Mouse (Mus musculus) CH12F3 (cell line): ENCODE measurements around the gene Klhl40.

Experiments
- in situ Hi-C: fragments of 300-500 bp; cut with MboI; formaldehyde crosslinking; loops from 2 replicates; pipeline ENCODE4 v1.14.3; 2020; ENCODE audit warnings: low sequenced_read_pairs

Klhl40 gene

DNA sequence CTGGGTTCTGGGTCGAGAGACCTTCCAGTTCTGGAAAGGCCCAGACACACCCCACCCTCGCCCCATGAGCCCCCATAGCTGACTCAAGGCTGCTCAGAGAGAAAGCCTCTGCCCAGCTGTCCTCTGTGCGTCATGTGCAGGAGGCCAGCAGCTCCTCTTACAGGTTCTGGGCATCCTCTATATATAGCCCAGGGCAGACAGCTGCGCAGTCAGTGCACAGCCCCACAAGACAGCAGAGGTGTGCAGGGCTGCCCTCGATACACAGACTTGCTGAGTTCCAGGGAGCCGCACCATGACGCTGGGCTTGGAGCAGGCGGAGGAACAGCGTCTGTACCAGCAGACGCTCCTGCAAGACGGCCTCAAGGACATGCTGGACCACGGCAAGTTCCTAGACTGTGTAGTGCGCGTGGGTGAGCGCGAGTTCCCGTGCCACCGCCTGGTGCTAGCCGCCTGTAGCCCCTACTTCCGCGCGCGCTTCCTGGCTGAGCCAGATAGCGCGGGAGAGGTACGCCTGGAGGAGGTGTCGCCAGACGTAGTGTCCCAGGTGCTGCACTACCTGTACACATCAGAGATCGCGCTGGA lies at the start of gene Klhl40:
Gene Klhl40 (plus strand): TSS at position 124 of the 582 bp plus-strand sequence.
- in situ Hi-C loops: no loop called here

DNA sequence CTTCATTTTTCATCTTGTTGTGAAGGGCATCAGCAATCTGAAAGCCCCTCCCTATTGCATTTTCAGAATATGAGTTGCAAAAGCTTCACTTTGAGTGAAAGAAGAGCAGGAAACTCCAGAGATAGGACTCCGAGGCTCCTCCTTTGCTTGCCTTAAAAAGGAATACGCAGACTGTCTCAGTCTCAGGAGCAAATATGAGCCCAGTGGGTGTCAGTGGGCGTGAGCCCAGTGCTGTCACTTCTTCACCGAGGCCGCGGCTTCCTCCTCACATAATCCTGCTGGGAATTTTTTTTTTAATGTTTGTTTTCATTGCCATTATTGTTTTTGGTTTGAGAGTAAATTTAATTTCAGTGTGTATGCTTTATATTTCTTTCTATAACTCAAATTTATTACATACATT lies 36.9 kb upstream of the Klhl40 start:
- in situ Hi-C loops: no loop called here

DNA sequence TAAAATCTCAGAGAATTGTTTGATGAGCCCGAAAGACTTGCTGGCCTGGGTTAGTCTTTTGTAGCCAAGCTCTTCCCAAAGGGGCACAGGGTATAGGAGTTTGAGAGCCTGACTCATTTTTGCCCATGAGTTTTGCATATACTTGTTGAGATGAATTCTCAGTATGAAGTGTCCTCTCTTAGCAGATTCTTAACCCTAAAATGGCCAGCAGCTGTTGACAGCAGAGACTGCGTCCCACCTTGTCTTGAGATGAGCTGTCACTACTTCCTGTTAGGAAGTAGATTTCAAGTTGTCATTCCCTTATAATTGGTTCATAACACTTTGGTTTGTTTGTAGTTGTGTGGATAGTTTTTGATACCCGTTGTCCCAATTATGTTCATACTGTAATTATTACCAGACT lies 36.2 kb upstream of the Klhl40 start:
- in situ Hi-C loops: no loop called here

DNA sequence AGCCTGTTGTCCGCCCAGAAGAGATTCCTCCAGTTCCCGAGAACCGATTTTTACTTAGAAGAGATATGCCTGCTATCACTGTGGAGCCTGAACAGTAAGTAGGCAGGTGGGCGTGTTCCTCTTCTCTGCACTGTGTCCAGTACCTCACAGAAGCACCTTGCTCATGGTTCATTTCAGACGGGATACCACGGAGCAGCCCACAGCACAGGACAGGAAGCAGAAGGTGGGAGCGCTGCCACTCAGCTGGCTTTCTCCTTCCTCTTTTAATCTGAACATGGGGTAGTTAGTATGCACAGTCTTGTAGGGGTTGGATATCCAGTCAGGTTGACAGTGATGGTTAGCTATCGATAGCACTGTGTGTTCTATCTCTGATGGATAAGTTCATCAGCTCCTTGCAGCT lies 33.4 kb upstream of the Klhl40 start:
- in situ Hi-C loops: no loop called here

DNA sequence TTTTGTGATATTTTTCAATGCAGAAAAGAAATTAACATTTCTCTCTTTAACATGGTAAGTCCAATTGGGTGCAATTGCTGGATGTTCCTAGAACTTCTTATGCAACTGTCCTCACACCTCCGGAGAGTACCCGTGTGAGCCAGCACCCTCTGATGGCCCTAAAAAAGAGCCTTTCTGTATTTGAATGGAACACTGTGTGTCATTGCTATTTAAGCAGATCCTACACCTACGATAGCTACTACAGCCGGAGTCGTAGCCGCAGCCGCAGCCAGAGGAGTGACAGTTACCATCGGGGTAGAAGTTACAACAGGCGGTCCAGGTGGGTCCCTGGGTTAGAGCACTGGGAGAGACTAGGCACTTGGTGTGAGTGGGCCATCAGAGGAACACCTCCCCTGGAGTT lies 24.6 kb upstream of the Klhl40 start:
- in situ Hi-C loops: no loop called here

DNA sequence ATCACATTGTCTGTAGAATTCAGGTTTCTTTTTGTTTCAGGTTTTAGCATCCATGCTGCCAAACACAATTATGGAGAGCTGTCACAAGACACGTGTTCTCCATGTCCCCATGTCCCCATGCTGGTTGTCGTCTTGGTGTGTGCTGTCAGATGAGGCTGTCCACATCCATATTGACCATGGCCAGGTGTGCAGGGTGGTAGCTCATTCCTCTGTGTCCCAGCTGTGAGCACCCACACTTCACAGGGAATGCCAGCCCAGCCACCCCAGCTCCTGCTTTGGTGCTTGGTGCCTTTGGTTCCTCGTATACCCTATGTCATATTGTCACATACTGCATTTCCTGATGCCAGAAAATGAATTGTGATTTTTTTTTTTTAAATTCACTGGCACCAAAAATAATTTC lies 22.8 kb upstream of the Klhl40 start:
- in situ Hi-C loops: no loop called here

DNA sequence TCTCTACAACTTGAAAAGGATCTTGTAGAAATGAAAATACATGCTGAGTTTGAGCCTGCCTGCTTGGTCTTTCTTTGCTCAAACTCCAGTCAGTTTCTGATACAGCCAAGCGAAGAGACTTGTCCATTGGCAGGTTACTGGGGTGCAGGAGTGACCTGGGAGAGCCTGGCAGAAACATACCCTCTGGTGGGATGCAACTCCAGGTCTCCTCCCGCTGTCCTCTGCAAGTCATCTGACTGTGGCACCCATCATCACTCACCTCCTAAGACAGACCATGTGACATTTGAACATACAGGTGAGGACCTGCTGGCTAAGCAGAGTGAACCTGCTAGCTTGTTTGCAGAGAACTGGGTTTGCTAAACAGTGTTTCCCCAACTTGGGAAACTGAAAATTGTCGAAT lies 20.6 kb upstream of the Klhl40 start:
- in situ Hi-C loops: no loop called here

DNA sequence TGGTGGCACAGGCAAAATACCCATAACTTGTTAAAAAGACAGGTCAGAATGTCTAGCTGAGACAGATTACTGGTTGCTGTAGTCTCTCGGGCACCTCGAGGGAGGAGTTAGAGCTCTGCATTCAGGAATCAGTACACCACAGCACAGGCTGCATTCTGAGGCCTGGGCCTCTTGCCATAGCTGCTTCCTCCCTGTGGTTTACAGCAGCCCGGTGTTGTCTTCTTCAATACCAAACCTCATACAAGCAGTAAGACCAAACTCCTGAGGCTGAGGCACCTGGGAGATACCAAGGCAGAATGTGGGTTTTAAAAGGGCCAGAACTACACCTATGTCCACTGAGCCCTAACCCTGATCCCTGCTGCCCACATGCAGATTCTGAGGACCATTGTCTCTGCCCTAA lies 20.0 kb upstream of the Klhl40 start:
- in situ Hi-C loops: no loop called here

DNA sequence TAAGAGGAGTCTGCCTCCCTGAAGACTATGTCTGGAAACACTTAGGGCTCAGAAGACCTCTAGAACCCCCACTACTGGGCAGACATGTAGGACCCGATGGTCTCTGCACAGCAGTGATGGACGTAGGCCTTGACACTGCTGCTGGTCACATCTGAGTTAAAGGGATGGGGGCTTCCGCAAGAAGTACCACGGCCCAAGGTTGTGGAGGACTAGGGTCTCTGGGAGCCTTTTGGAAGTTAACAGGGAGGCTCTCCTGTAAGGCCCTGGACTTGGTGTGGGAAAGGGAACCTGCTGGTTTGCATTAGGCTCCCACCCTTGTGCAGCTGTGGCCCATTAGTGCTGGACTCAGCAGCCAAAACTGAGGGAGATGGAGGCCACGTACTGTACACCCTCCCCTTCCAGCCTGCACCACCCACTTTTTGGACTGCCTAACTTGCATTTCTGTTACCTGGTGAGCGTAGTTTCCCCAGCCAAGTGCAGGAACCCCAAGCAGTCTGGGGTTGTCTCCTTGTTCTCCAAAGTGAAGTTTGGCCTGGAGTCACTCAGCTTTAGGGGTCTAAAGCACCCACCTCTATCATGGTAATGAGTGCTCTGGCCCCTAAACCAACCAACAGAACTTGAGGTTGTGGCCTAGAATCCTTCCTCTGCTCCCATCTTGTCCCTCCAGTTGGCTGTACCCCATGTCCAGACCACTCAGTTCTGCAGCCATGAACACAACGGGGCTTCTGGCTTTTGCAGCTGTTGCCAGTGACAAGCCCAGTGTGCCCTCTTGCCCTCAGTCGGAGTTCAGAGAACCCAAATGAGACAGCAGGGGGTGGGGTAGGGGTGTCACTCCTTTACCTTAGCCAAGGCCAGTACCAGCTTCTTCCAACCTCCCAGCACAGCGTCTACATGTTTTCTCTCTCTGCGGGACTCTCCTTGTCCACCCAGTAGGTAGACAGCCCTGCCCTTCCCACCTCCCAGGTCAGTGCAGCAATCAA lies 19.3 kb upstream of the Klhl40 start:
- in situ Hi-C loops: no loop called here

DNA sequence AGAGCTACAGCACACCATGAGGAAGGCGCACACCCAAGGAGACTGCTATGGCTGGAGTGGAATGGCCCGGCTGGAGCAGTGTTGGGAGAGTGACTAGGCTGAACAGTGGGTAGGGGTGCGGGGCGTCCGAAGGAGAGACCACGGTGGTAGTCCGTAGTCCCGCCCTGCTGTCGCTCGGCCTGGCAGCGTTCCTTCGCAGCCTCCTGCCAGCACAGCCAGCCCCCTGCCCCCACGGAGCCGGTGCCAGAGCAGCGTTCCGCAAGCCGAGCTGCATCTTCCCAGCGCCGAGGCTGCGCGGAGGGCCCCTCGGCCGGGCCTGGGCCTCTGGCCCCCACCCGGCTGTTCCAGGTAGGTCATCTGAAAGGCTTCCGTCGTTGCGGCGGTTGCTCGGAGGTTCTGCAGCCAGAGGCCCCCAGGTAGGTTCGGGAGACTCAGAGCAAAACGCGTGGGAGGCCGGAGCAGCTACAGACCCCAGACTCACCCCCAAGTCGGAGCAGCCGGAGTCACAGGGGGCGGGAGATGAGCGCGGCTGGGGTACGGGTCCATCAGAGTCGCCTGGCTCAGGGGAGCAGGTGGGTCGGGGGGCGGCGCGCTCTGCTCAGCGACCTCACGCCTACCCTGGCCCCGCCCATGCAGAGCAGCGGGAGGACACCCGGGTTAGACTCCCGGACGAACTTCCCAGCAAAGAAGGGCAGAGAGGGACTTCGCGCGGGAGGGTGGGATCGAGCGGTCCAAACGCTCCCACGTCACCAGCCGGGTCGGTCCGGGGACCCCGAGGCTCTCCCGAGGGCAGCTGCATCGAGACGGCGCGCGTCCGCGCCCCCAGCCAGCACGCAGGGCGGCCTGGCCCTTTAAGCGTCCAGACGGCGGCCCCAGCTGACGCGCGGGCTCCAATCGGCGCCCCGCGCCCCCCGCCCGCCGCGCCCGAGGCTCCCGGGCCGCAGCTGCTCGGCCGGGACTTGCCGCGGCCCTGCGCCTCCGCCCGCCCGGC lies 18.0 kb upstream of the Klhl40 start, which contains the start of gene Zfp651:
Gene Zfp651 (plus strand): TSS at position 240 of the 991 bp plus-strand sequence.
- in situ Hi-C loops: no loop called here

DNA sequence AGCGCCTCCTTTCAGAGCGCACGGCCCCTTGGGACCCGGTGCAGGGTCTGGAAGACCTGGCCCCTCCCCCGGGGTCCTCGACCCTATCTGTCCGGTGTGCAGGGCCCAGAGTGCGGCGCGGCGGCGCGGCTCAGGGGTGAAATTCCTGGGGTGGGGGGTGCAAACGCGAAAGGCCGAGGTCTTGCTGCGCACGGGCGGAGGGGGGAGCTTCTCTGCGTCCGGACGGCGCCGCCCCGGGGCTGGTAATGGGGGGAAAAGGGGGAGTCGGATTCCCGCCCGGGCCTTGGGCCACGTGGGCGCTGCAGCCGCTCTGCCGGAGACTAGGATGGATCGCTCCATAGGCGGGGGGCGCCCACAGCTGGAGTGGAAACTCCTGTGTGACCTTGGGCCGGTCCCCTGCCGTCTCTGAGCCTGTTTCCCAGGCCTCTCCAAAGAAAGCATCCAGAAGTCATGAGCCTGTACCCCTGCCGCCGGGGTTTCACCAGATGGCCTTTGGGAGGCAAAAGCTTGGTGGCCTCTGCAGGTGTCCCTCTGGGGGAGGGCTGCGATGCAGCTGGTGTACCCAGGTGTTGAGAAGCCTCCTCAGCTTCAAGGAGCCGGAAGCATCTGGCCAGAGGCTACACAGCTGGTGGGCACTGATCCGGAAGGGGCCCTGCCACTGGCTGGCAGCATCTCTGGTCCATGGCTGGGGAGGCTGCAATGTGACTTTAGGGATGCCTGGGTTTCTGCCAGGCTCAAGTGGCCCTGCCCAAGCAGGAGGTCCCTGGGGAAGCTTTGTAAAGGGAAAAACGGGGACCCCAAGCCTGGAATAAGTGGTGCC lies 16.9 kb upstream of the Klhl40 start:
- in situ Hi-C loops: no loop called here

DNA sequence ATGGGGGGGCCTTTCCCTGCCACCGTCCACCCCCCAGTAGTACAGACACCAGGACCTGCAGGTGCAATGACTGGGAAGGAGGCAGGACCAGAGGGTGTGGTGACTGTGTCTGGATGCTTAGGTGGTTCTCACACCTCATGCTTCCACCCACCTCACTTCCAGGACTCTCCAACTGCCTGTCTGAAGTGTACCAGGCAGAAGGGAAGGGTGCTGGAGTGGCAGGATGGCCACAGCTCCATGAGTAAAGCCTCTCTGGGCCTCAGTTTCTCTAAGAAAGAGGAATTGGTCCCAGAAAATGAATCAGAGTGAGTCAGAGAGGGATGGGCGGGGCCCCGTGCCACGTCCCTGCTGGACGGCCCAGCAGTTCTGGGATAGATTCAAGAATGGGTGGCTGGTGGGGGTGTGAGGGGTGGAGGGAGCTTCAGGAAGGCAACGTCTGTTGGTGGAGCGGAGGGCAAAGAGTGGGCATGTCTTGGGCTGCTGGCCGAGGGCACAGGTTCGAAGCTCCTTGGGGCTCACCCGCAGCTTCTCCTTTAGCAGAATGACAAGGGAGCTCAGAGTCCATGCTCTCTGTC lies 16.2 kb upstream of the Klhl40 start:
- in situ Hi-C loops: no loop called here

DNA sequence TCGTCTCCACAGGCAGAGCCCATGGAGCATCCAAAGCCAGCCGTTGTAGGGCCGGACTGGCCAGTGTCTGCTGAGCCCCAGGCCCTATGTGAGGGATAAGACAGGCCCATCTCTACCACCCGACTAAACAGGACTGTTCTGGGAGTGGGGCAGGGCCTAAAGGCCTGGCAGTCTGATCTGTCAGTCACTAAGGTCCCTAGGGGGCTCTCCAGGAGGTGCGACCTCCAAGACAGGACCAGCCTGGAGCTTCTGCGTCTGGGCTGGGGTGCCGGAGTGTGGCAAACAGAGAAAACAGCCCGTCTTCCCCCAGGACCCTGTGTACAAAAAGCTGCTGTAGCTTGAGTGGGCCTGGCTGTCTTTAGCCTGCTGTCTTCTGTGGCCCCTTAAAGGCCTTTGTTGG lies 15.6 kb upstream of the Klhl40 start:
- in situ Hi-C loops: no loop called here

DNA sequence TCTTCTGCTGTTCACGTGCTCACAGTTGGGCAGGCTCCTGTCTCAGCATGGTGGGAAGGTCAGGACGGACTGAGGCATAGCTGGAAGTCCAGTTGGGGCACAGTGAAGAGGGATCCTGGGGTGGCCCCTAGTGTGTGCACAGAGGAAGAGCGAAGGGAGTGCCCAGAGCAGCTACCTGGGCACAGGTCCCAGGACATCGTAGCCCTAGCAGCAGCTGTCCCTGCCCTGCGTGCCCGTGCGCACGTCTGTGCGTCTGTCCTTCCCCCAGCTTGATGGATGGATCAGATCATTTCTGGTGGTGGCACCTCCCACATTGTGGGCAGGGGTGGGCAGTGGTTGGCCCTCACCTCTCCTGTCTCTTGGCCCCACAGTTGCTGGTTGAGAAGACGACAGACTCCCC lies 15.2 kb upstream of the Klhl40 start:
- in situ Hi-C loops: no loop called here

DNA sequence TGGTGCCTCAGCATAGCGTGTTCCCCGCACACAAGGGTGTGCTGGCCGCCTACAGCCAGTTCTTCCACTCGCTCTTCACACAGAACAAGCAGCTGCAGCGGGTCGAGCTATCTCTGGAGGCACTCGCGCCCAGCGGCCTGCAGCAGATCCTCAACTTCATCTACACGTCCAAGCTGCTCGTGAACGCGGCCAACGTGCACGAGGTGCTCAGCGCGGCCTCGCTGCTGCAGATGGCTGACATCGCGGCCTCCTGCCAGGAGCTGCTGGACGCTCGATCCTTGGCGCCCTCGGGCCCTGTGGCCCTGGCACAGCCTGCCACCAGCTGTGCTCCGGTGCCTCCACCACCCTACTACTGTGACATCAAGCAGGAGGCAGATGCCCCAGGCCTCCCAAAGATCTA lies 14.6 kb upstream of the Klhl40 start:
- in situ Hi-C loops: no loop called here

DNA sequence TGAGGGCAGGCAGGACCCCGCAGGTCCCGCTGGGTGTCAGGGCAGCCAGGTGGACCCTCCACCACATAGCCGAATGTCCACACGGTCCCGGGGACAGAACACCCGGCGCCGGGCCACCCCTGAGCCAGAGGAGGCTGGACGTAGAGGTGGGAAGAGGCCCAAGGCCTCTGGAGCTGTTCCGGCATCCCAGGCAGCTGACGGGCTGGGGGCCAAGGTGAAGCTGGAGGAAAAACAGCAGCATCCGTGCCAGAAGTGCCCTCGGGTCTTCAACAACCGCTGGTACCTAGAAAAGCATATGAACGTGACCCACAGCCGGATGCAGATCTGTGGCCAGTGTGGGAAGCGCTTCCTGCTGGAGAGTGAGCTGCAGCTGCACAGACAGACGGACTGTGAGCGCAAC lies 13.7 kb upstream of the Klhl40 start:
- in situ Hi-C loops: no loop called here

DNA sequence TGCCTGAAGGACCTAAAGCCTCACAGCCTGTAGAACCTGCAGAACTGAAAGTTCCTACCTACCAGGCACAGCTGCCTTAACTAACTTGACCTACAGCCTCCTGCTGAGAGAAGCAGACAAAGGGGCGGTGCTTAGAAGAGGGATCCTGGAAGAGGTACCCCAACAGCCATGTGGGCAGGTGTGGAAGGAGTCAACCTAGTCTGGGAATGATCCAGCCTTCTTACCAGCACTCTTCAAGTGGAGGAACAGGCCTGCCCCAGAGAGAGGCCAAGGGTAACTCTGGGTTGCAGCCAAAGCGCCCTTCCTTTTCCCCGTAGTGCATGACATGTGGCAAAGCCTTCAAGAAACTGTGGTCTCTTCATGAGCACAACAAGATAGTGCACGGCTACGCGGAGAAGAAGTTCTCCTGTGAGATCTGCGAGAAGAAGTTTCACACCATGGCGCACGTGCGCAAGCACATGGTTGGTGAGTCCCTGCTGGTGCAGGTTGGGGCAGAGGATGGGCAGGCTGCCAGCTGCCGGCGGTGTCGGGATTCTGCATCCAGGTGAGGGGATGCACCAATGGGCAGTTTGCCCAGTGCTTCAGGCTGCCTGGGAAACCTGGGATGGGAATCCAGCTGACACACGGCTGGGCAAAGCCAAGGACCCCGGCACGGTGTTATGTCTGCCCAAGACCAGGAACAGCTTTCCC lies 12.1 kb upstream of the Klhl40 start:
- in situ Hi-C loops: no loop called here

DNA sequence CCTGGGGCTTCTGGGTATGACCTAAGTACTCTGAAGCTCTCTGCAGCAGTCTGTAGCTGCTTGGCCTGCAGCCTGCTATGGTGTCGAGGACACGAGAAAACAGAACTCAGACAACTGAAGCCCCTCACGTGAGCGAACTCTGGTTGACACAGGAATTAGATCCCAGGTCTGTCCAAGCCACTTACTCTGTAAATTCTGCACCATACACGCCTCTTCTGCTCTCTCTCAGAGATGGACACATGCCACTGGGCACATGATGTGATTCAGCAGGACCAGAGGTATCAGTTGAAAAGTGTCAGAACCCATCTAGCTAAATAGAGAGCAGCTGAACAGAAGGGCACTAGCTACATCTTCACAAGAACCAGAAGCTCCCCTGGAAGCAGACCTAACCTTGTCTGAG lies 5.0 kb upstream of the Klhl40 start:
- in situ Hi-C loops: no loop called here

DNA sequence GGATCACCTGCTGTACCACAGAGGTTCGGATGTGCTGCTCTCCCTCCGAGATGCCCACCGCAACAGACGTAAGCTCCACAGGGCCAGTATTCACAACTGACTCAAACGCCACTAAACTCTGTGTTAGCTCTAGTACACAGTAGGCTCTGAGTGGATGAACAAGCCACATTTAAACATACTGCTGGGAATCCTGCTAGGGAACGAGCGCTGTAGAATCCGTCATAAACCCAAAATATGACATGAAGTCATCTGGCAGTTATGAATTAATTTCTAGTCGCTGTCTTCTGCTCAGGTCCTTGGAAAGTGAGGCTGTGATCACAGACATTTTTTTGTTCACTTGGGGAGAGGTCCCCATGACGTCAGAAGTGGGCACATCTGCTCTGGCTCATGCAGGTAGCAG lies 1.5 kb upstream of the Klhl40 start:
- in situ Hi-C loops: no loop called here
